16 mouse cellular contexts compared by ENCODE assay signal in the genomic region with DNA sequence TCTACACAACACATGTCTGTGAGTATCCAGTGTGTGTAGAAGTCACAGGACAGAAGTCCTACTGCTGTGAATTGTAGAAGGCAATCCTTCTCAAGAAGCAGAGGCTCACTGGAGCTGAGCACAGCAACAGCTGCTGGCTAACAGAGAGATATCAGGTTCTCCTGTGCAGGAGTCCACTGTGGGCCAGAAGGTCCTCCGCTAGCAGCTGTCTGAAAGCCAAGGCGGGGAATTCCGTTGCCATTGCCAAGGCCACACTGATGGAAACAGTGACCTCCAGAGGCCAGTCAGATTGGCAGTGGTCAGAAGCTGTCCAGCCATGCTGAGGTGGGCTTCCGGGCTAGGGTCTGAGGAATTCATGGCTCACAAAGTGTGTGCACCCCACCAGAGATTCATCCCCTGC. TPM values are rescaled to one million over a fixed set of nuclear protein-coding genes. Genes with fewer than 3 reads are reported as not detected.
DNase-seq lines count a peak whose midpoint lies in the region; ATAC-seq lines count a peak whose summit lies in the region.
"Had no signal": no experiment of that assay in that cellular context is flagged by ENCODE, and none has a peak within 500 bp of the region (broad histone marks: within the 10 kb centered on the region; RNA-seq: fewer than 3 reads in every experiment).

No protein-coding gene starts in this region.

- H3K36me3 ChIP-seq in kidney, embryonic 14.5 days (ENCODE audit: control insufficient read depth, insufficient read depth, low read length): no peaks in the 10 kb centered on the region
- H3K36me3 ChIP-seq in limb, embryonic 15.5 days: no peaks in the 10 kb centered on the region
- H3K36me3 ChIP-seq: G1E; midbrain, embryonic 12.5 days; stomach, embryonic 15.5 days had no signal

- no peak overlapping the region for H3K27ac ChIP-seq in kidney, embryonic 14.5 days (ENCODE audit: low read depth, low read length)
- no peak overlapping the region for H3K27ac ChIP-seq in limb, embryonic 15.5 days
- H3K27ac ChIP-seq: midbrain, embryonic 12.5 days; stomach, embryonic 15.5 days had no signal

- H3K4me2 ChIP-seq in kidney, embryonic 14.5 days (replicated peaks; ENCODE audit: low read depth, low read length): no peak overlapping the region
- no peak overlapping the region for H3K4me2 ChIP-seq in limb, embryonic 15.5 days
- H3K4me2 ChIP-seq: midbrain, embryonic 12.5 days; stomach, embryonic 15.5 days had no signal

- H3K4me3 ChIP-seq in kidney, embryonic 14.5 days (ENCODE audit: low read length): no peak overlapping the region
- no peak overlapping the region for H3K4me3 ChIP-seq in limb, embryonic 15.5 days
- H3K4me3 ChIP-seq: erythroblast, embryonic 14.5 days; midbrain, embryonic 12.5 days; stomach, embryonic 15.5 days had no signal

- H3K9ac ChIP-seq in kidney, embryonic 14.5 days (ENCODE audit: low read depth, low read length): no peak overlapping the region
- H3K9ac ChIP-seq in limb, embryonic 15.5 days: no peak overlapping the region
- H3K9ac ChIP-seq: midbrain, embryonic 12.5 days; stomach, embryonic 15.5 days had no signal

- WGBS in kidney, embryonic 14.5 days: 54% methylated on average over 4 of the region's 4 CpGs
- WGBS in limb, embryonic 15.5 days: 80% methylated on average over 4 of the region's 4 CpGs

- no peaks in the 10 kb centered on the region for H3K27me3 ChIP-seq in kidney, embryonic 14.5 days (ENCODE audit: control insufficient read depth, insufficient read depth, low read length)
- H3K27me3 ChIP-seq in limb, embryonic 15.5 days: no peaks in the 10 kb centered on the region
- H3K27me3 ChIP-seq: midbrain, embryonic 12.5 days; stomach, embryonic 15.5 days had no signal

- peak; percentile 17 to 74 for DNase-seq in adrenal gland, adult (ENCODE audit: inconsistent age in 2 of 2, low spot score in 1 of 2)
- DNase-seq in adrenal gland, postnatal 4 days (ENCODE audit: low spot score in 2 of 2): no peak
- no peak for DNase-seq in kidney, postnatal 25 days
- DNase-seq in embryo, embryonic 10.5 days (ENCODE audit: low spot score): peak; percentile 12
- DNase-seq in spleen, adult 18-20 months: no peak
- DNase-seq in cerebellum, adult 9-10 months: no peak
- DNase-seq: cerebellum, adult 2 months; kidney, adult 2 months had no signal

- ATAC-seq in kidney, embryonic 14.5 days (ENCODE audit: low FRiP score, low TSS enrichment): peak; percentile 57
- peak; percentile 55; the same call in 1 of the 2 replicates for ATAC-seq in limb, embryonic 15.5 days (ENCODE audit: insufficient number of reproducible peaks, low FRiP score, low TSS enrichment, low read depth)

- H3K9me3 ChIP-seq in kidney, embryonic 14.5 days (ENCODE audit: control insufficient read depth, low read length): no peaks in the 10 kb centered on the region
- H3K9me3 ChIP-seq in limb, embryonic 15.5 days: no peaks in the 10 kb centered on the region
- H3K9me3 ChIP-seq: G1E; midbrain, embryonic 12.5 days; stomach, embryonic 15.5 days had no signal

- no peaks in the 10 kb centered on the region for H3K4me1 ChIP-seq in kidney, embryonic 14.5 days (ENCODE audit: control insufficient read depth, insufficient read depth, low read length)
- H3K4me1 ChIP-seq in limb, embryonic 15.5 days: no peaks in the 10 kb centered on the region
- H3K4me1 ChIP-seq: midbrain, embryonic 12.5 days; stomach, embryonic 15.5 days had no signal

RNA-seq across cellular contexts. Expression of a gene that starts 6.8 kb away (rescaled TPM):
- under 1 TPM; 0.14 to 0.17 TPM for total RNA-seq in adrenal gland, postnatal 4 days (2021)
- polyA plus RNA-seq in kidney, embryonic 14.5 days (2014; fragmentation: Nextera tagmentation; extraction: Ambion mirVana): not detected in 2 replicates
- 0.17 and 0.36 TPM in 2 replicates for polyA plus RNA-seq in limb, embryonic 15.5 days (2015; fragmentation: Nextera tagmentation; extraction: Ambion mirVana)
- total RNA-seq: hematopoietic stem cell, adult 5-6 weeks had no signal
- polyA plus RNA-seq: cerebellum, adult 2 months; erythroblast, embryonic 14.5 days; G1E; lung, embryonic 16.5 days; midbrain, embryonic 12.5 days; stomach, embryonic 15.5 days had no signal

RNA-seq across cellular contexts. Expression of a gene that starts 59.9 kb away (rescaled TPM):
- total RNA-seq in adrenal gland, postnatal 4 days (2021): 10 to 100 TPM; 17.4 to 22.6 TPM
- 52.8 and 71.2 TPM in 2 replicates for polyA plus RNA-seq in kidney, embryonic 14.5 days (2014; fragmentation: Nextera tagmentation; extraction: Ambion mirVana)
- 37.9 and 41.4 TPM in 2 replicates for polyA plus RNA-seq in limb, embryonic 15.5 days (2015; fragmentation: Nextera tagmentation; extraction: Ambion mirVana)
- polyA plus RNA-seq: G1E had no signal

Comparison
In these comparisons a context has a peak if more than half of its experiments do, and no peak if none do; other contexts are left out.
1. DNase-seq: peak in adrenal gland, adult (2 of 2) and embryo, embryonic 10.5 days (single experiment); none in adrenal gland, postnatal 4 days (0 of 2), kidney, postnatal 25 days (0 of 2), spleen, adult 18-20 months (0 of 2) and cerebellum, adult 9-10 months (single experiment).